Mouse (Mus musculus) heart, adult 11 months (tissue): ENCODE measurements around the gene Vmn1r129.
"Not testable (repeated sequence)": the region's sequence is repeated elsewhere in the genome, so short reads cannot be mapped to it uniquely, and the experiment has no call there.

Source experiments
- DNase-seq: peaks from one replicate; pipeline ENCODE4 v3.0.0; 2022

The Vmn1r129 gene

GRCm38 (mm10) chr7:21361191-21361590, at the start of gene Vmn1r129:
Gene Vmn1r129 (minus strand): TSS chr7:21361291.
- not testable (repeated sequence) for DNase-seq

- not testable (repeated sequence) for DNase-seq
These were observed 12.0 kb downstream of the Vmn1r129 start, which contains the start of gene Vmn1r128 for GRCm38 (mm10) chr7:21349073-21349472. Gene Vmn1r128 (plus strand): TSS chr7:21349373.

- not testable (repeated sequence) for DNase-seq
These were observed 41.3 kb downstream of the Vmn1r129 start, which contains the start of gene Vmn1r127 for GRCm38 (mm10) chr7:21319761-21320160. Gene Vmn1r127 (minus strand): TSS chr7:21319861.
